ENCODE assay signal across 7 mouse cellular contexts in the genomic region with DNA sequence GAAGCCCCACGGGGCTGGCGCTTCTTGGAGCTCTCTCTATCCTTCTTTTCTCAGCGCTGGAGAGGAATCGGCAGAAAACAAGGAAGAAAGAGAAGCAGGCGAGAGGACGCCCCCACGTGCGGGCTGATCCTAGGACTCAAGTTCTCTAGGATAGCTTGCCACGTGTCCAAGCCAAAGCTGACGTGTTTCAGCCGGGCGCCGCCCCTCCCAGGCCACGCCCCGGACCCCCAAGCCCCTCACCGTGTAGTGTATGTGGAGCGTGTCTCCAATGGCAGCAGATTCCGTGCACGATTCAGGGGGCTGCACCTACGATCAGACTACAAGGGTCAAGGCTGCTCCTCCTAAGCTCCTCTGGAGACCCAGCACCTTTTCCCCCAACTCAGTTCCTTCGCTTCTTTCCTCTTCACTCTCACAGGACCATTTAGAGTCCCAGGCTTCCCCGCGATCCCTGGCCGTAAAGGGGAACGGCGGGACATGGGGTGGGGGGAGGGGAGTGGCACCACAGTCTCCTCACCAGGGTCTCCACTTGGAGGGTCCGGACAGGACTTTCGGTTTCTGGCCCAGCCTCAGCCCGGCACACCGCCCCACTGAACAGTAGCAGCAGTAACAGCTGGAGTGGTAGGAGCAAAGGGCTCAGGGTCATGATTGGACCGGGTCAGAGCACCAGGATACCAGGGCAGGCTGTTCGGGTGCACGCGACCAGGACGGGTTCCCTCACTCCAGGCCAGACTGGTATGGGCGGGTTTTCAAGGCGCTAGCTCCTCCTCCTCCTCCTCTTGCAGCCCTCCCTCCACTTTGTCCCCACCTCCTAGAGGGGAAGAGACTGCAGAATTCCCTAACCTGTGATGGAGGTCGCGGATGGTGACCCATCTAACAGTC. TPM values are rescaled to one million over a fixed set of nuclear protein-coding genes. Genes with fewer than 3 reads are reported as not detected.
DNase-seq lines count a peak whose midpoint lies in the region; ATAC-seq lines count a peak whose summit lies in the region.

A gene (minus strand): TSS at position 756 of the 879 bp plus-strand sequence.

- WGBS in embryonic facial prominence, embryonic 14.5 days: under 1% methylated on average over 37 of the region's 39 CpGs
- 1% methylated on average over 39 of the region's 39 CpGs for WGBS in heart, embryonic 13.5 days
- WGBS in kidney, embryonic 15.5 days: under 1% methylated on average over 39 of the region's 39 CpGs

- H3K4me2 ChIP-seq in embryonic facial prominence, embryonic 14.5 days (ENCODE audit: low read depth, low read length): peak within 1 kb of the TSS; percentile 98
- H3K4me2 ChIP-seq in heart, embryonic 13.5 days: peak within 1 kb of the TSS; percentile 94
- peak within 1 kb of the TSS; percentile 94 for H3K4me2 ChIP-seq in kidney, embryonic 15.5 days

- H3K27me3 ChIP-seq in embryonic facial prominence, embryonic 14.5 days (replicated peaks; ENCODE audit: control insufficient read depth, insufficient read depth, low read length): no peaks in the 10 kb centered on the region
- peaks cover 42% of the 10 kb centered on the region for H3K27me3 ChIP-seq in heart, embryonic 13.5 days (replicated peaks)
- H3K27me3 ChIP-seq in kidney, embryonic 15.5 days: 0 out of 2 replicates have a peak, but pooled peaks cover 6% of the 10 kb centered on the region

- DNase-seq in MEL-GATA-1-ER (ENCODE audit: extremely low read depth, low read depth): peak; percentile 60
- peak in 1 of 2 experiments; percentile 51 for DNase-seq in adrenal gland, postnatal 4 days (ENCODE audit: low spot score in 2 of 2)
- peak; percentile 89 for DNase-seq in embryonic facial prominence, embryonic 14.5 days (ENCODE audit: low spot score)
- DNase-seq in lung, postnatal 14 days: peak; percentile 71
- peak; percentile 36 for DNase-seq in ovary, postnatal 14 days (ENCODE audit: low spot score)

- no peak within 1 kb of the TSS for H3K27ac ChIP-seq in embryonic facial prominence, embryonic 14.5 days (replicated peaks; ENCODE audit: low read depth, low read length)
- no peak within 1 kb of the TSS for H3K27ac ChIP-seq in heart, embryonic 13.5 days (replicated peaks)
- H3K27ac ChIP-seq in kidney, embryonic 15.5 days: no peak within 1 kb of the TSS

- H3K9me3 ChIP-seq in embryonic facial prominence, embryonic 14.5 days (ENCODE audit: control insufficient read depth, low read length): no peaks in the 10 kb centered on the region
- H3K9me3 ChIP-seq in heart, embryonic 13.5 days: no peaks in the 10 kb centered on the region
- no peaks in the 10 kb centered on the region for H3K9me3 ChIP-seq in kidney, embryonic 15.5 days (replicated peaks)

- H3K4me3 ChIP-seq in embryonic facial prominence, embryonic 14.5 days (ENCODE audit: low read depth, low read length): peak within 1 kb of the TSS; percentile 65
- peak within 1 kb of the TSS; percentile 66 for H3K4me3 ChIP-seq in heart, embryonic 13.5 days
- peak within 1 kb of the TSS; percentile 56 for H3K4me3 ChIP-seq in kidney, embryonic 15.5 days (replicated peaks)

- H3K9ac ChIP-seq in embryonic facial prominence, embryonic 14.5 days (ENCODE audit: low read depth, low read length): peak within 1 kb of the TSS; percentile 75
- peak within 1 kb of the TSS; percentile 81 for H3K9ac ChIP-seq in heart, embryonic 13.5 days
- peak within 1 kb of the TSS; percentile 56 for H3K9ac ChIP-seq in kidney, embryonic 15.5 days

- peak; percentile 84 for ATAC-seq in embryonic facial prominence, embryonic 14.5 days (ENCODE audit: low read depth)
- peak; percentile 56 for ATAC-seq in heart, embryonic 13.5 days (ENCODE audit: extremely low read depth, insufficient number of reproducible peaks, low FRiP score, low TSS enrichment)
- ATAC-seq in kidney, embryonic 15.5 days (replicated peaks; ENCODE audit: low FRiP score): peak; percentile 84

- peaks cover 15% of the 10 kb centered on the region for H3K4me1 ChIP-seq in embryonic facial prominence, embryonic 14.5 days (ENCODE audit: control insufficient read depth, insufficient read depth, low read length)
- H3K4me1 ChIP-seq in heart, embryonic 13.5 days: peaks cover 30% of the 10 kb centered on the region
- H3K4me1 ChIP-seq in kidney, embryonic 15.5 days: peaks cover 55% of the 10 kb centered on the region

- H3K36me3 ChIP-seq in embryonic facial prominence, embryonic 14.5 days (ENCODE audit: control insufficient read depth, insufficient read depth, low read length): no peaks in the 10 kb centered on the region
- no peaks in the 10 kb centered on the region for H3K36me3 ChIP-seq in heart, embryonic 13.5 days
- no peaks in the 10 kb centered on the region for H3K36me3 ChIP-seq in kidney, embryonic 15.5 days

RNA-seq across cellular contexts. Expression of the gene that starts here (rescaled TPM):
- 10 to 100 TPM; 15.9 to 19.1 TPM for total RNA-seq in adrenal gland, postnatal 4 days (2021)
- 88.8 and 108 TPM in 2 replicates for polyA plus RNA-seq in embryonic facial prominence, embryonic 14.5 days (2014; fragmentation: Nextera tagmentation; extraction: Ambion mirVana)
- polyA plus RNA-seq in heart, embryonic 13.5 days (2015; fragmentation: Nextera tagmentation; extraction: Ambion mirVana): 19.8 and 24.5 TPM in 2 replicates
- polyA plus RNA-seq in kidney, embryonic 15.5 days (2015; fragmentation: Nextera tagmentation; extraction: Ambion mirVana): 40.3 and 40.5 TPM in 2 replicates
